Mouse (Mus musculus) hindbrain, embryonic 11.5 days (tissue): Measurements from ENCODE around the gene Noto. TPM values are rescaled to one million over a fixed set of nuclear protein-coding genes. Genes with fewer than 3 reads are reported as not detected.

Experiments used
- ATAC-seq: fragments of 200-750 bp; cut with Nextera tagmentation; 2 replicates; pipeline ENCODE4 v1.8.0; 2017; ENCODE audit warnings: mild to moderate bottlenecking, moderate TSS enrichment, moderate library complexity; ENCODE audit not compliant: low FRiP score
- DNase-seq: peaks from one replicate; pipeline ENCODE4 v3.0.0-alpha.2; 2015; ENCODE audit warnings: low spot score
- H3K27ac ChIP-seq: fragments of 300-500 bp; sonication (generic); 2 replicates; pipeline ENCODE4 v1.5.1; 2014; ENCODE audit warnings: mild to moderate bottlenecking, low read depth, low read length
- H3K27me3 ChIP-seq: fragments of 300-500 bp; sonication (generic); 2 replicates; pipeline ENCODE4 v1.6.1; 2014; ENCODE audit warnings: mild to moderate bottlenecking, low read length, moderate library complexity, mixed read lengths; ENCODE audit not compliant: control insufficient read depth, insufficient read depth
- H3K36me3 ChIP-seq: fragments of 300-500 bp; sonication (generic); 2 replicates; pipeline ENCODE4 v1.6.1; 2014; ENCODE audit warnings: mild to moderate bottlenecking, low read length, moderate library complexity, mixed read lengths; ENCODE audit not compliant: control insufficient read depth, insufficient read depth
- H3K4me1 ChIP-seq: fragments of 300-500 bp; sonication (generic); replicated peaks from 2 replicates; pipeline ENCODE4 v1.6.1; 2014; ENCODE audit warnings: low read length, mixed read lengths; ENCODE audit not compliant: control insufficient read depth, insufficient read depth
- H3K4me2 ChIP-seq: fragments of 300-500 bp; sonication (generic); replicated peaks from 2 replicates; pipeline ENCODE4 v1.6.1; 2014; ENCODE audit warnings: mild to moderate bottlenecking, low read depth, low read length
- H3K4me3 ChIP-seq: fragments of 300-500 bp; sonication (generic); 2 replicates; pipeline ENCODE4 v1.5.1; 2014; ENCODE audit warnings: low read depth, low read length
- H3K9ac ChIP-seq: fragments of 300-500 bp; sonication (generic); 2 replicates; pipeline ENCODE4 v1.6.1; 2014; ENCODE audit warnings: low read depth, low read length
- H3K9me3 ChIP-seq: fragments of 300-500 bp; sonication (generic); 2 replicates; pipeline ENCODE4 v1.6.1; 2016; ENCODE audit warnings: low read length; ENCODE audit not compliant: control insufficient read depth
- WGBS: fragments of 180-500 bp; shearing (Covaris S2); extraction: QIAGEN DNeasy Blood & Tissue Kit; methylation state at CpG from one replicate; pipeline ENCODE4 v1.1.7; 2014; 5-methylcytosine and 5-hydroxymethylcytosine counted together
- polyA plus RNA-seq: library from polyadenylated mRNA; unstranded; fragments of >200 nt; fragmentation: Nextera tagmentation; extraction: Ambion mirVana; gene quantifications from 2 replicates; pipeline ENCODE4 v1.2.1, GENCODE M21; 2014

Noto gene
- polyA plus RNA-seq, 1 experiment from 2014 or later: not detected

- Histone ChIP-seq H3K9me3 (no peaks in the 10 kb centered on the region), H3K9ac (0 out of 2 replicates have a peak overlapping the region, but pooled peaks have one; percentile 11), H3K27ac (no peak overlapping the region), H3K4me2 (peak overlapping the region; percentile 11; the same call in 1 of the 2 replicates), H3K27me3 (no peaks in the 10 kb centered on the region), H3K4me3 (no peak overlapping the region), H3K36me3 (no peaks in the 10 kb centered on the region), H3K4me1 (no peaks in the 10 kb centered on the region)
- no peak for DNase-seq
- ATAC-seq: peak; percentile 65
- WGBS: 27% methylated on average over 17 of the region's 17 CpGs
These were observed 42.6 kb upstream of the Noto start for GRCm38 (mm10) chr6:85380901-85381647.

GRCm38 (mm10) chr6:85381648-85382020, 42.1 kb upstream of the Noto start:
- ATAC-seq (no peak), DNase-seq (no peak)
- H3K27ac ChIP-seq: no peak overlapping the region
- H3K9ac ChIP-seq: no peak overlapping the region
- no peaks in the 10 kb centered on the region for H3K9me3 ChIP-seq
- H3K4me1 ChIP-seq: no peaks in the 10 kb centered on the region
- H3K4me3 ChIP-seq: no peak overlapping the region
- no peaks in the 10 kb centered on the region for H3K27me3 ChIP-seq
- no peak overlapping the region for H3K4me2 ChIP-seq
- no peaks in the 10 kb centered on the region for H3K36me3 ChIP-seq
- WGBS: 82% methylated on average over 10 of the region's 10 CpGs

- H3K4me3 ChIP-seq: no peak overlapping the region
- no peaks in the 10 kb centered on the region for H3K27me3 ChIP-seq
- H3K4me2 ChIP-seq: no peak overlapping the region
- H3K36me3 ChIP-seq: no peaks in the 10 kb centered on the region
- DNase-seq: no peak
- 85% methylated on average over 2 of the region's 2 CpGs for WGBS
- no peak overlapping the region for H3K9ac ChIP-seq
- no peaks in the 10 kb centered on the region for H3K4me1 ChIP-seq
- no peak overlapping the region for H3K27ac ChIP-seq
- H3K9me3 ChIP-seq: no peaks in the 10 kb centered on the region
- ATAC-seq: no peak
These were observed 40.9 kb upstream of the Noto start for GRCm38 (mm10) chr6:85382791-85383190.

DNA sequence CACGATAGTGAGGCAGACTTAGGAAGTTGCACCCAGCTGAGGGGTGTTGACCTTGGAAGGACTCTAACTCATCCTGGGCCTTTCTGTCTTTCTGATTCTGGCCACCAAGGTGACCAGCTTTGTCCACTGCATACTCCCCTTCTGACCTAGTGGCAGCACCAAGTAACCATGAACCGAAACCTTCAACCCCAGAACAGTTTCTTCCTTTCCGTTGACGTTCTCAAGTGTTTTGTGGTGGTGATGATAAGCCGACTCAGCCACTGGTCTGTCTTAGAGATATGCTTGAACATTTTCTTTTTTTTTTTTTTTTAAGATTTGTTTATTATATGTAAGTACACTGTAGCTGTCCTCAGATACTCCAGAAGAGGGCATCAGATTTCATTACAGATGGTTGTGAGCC, 35.1 kb upstream of the Noto start:
- H3K9ac ChIP-seq: no peak overlapping the region
- no peaks in the 10 kb centered on the region for H3K36me3 ChIP-seq
- WGBS: 79% methylated on average over 5 of the region's 5 CpGs
- DNase-seq: no peak
- H3K27me3 ChIP-seq: no peaks in the 10 kb centered on the region
- no peaks in the 10 kb centered on the region for H3K9me3 ChIP-seq
- no peak overlapping the region for H3K4me3 ChIP-seq
- no peaks in the 10 kb centered on the region for H3K4me1 ChIP-seq
- no peak for ATAC-seq
- H3K4me2 ChIP-seq: no peak overlapping the region
- H3K27ac ChIP-seq: no peak overlapping the region

DNA sequence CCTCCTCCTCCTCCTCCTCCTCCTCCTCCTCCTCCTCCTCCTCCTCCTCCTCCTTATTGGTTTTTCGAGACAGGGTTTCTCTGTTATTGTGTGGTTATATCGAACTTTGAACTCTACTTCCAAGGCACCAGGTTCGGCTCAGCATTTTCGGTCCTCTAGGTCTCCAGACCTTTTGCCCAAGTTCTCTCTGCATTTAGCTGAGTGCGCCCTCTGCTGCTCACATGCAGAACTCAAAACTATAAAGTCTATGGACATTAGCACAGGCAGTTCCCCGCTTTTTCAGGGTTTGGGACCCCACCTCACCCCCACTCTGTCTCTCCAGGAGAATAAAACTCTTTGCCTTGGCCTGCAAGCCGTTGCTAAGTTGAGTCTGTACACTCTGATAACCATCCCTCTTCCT, 31.9 kb upstream of the Noto start:
- Histone ChIP-seq H3K9me3 (no peaks in the 10 kb centered on the region), H3K4me1 (no peaks in the 10 kb centered on the region), H3K4me2 (no peak overlapping the region), H3K36me3 (no peaks in the 10 kb centered on the region), H3K27me3 (no peaks in the 10 kb centered on the region), H3K27ac (no peak overlapping the region), H3K9ac (no peak overlapping the region), H3K4me3 (no peak overlapping the region)
- no peak for ATAC-seq
- peak; percentile 77 for DNase-seq
- 12% methylated on average over 5 of the region's 7 CpGs for WGBS

DNA sequence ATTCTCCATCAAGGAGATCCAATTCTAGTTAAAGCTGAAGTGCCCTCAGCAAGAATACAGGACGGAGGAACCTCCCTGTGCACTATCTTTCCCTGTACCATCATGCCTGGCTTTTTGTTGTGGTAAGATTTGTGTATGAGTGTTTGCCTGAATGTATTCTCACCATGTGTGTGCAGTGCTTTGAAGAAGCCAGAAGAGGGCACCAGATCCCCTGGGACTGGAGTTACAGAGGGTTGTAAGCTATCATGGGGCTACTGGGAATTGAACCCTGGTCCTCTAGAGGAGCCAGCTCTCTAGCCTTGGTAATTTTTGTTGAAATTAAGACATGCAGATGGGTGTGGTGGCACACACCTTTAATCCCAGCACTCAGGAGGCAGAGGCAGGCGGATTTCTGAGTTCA, 28.3 kb upstream of the Noto start:
- H3K27me3 ChIP-seq: no peaks in the 10 kb centered on the region
- no peaks in the 10 kb centered on the region for H3K36me3 ChIP-seq
- no peak overlapping the region for H3K4me3 ChIP-seq
- no peaks in the 10 kb centered on the region for H3K4me1 ChIP-seq
- H3K27ac ChIP-seq: no peak overlapping the region
- H3K9me3 ChIP-seq: no peaks in the 10 kb centered on the region
- DNase-seq: no peak
- WGBS: 92% methylated on average over 2 of the region's 2 CpGs
- ATAC-seq: no peak
- H3K4me2 ChIP-seq: no peak overlapping the region
- no peak overlapping the region for H3K9ac ChIP-seq

DNA sequence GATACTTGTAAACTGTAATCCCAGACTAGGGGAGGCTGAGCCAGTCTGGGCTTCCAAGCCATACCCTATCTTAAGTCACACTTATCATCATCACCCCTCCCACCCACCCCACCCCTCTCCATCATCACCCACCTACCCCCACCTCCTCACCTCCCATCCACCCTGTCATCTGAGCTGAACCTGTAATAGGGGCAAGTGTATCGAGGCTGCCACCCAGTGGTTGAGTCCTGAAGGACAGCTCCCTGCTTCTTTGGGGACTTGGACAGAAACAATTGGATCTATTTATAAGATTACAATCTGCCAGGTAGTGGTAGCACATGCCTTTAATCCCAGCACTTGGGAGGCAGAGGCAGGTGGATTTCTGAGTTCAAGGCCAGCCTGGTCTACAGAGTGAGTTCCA, 26.5 kb upstream of the Noto start:
- 18% methylated on average over 1 of the region's 1 CpGs for WGBS
- Histone ChIP-seq H3K9me3 (no peaks in the 10 kb centered on the region), H3K9ac (no peak overlapping the region), H3K4me3 (no peak overlapping the region), H3K27ac (no peak overlapping the region), H3K4me2 (no peak overlapping the region), H3K36me3 (no peaks in the 10 kb centered on the region), H3K27me3 (no peaks in the 10 kb centered on the region), H3K4me1 (no peaks in the 10 kb centered on the region)
- DNase-seq (peak; percentile 37), ATAC-seq (no peak)

- H3K4me1 ChIP-seq: no peaks in the 10 kb centered on the region
- ATAC-seq (no peak), DNase-seq (no peak)
- no peak overlapping the region for H3K4me2 ChIP-seq
- no peak overlapping the region for H3K4me3 ChIP-seq
- H3K36me3 ChIP-seq: no peaks in the 10 kb centered on the region
- H3K27ac ChIP-seq: no peak overlapping the region
- H3K9me3 ChIP-seq: no peaks in the 10 kb centered on the region
- WGBS: 35% methylated on average over 5 of the region's 5 CpGs
- H3K27me3 ChIP-seq: no peaks in the 10 kb centered on the region
- H3K9ac ChIP-seq: no peak overlapping the region
These were observed 24.0 kb upstream of the Noto start for GRCm38 (mm10) chr6:85399715-85400114.

DNA sequence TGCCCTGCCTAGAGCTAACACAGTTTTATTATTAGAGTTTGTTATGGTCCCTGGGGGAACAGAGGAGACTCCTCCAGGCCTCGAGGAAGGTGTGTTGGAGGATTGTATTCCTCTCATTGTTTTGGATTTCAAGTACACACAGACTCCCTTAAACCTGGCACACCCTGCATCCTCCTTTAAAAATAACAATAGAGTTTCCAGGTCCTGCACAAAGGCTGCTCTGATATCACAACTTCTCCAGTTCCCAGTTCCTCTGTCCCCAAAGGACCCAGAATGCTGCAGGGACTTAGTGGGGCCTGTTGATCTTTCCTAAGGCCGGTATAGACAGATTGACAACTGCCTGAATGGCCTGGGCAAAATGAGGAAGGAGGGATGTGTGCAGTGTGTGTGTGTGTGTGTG, 21.1 kb upstream of the Noto start:
- Histone ChIP-seq H3K9ac (no peak overlapping the region), H3K9me3 (no peaks in the 10 kb centered on the region), H3K4me3 (no peak overlapping the region), H3K4me2 (no peak overlapping the region), H3K27me3 (peaks cover 3% of the 10 kb centered on the region), H3K36me3 (no peaks in the 10 kb centered on the region), H3K4me1 (no peaks in the 10 kb centered on the region), H3K27ac (no peak overlapping the region)
- DNase-seq (no peak), ATAC-seq (no peak)
- WGBS: 59% methylated on average over 2 of the region's 2 CpGs
